Mouse (Mus musculus): ENCODE measurements around the gene Il1rapl1.
"Not testable (repeated sequence)": the region's sequence is repeated elsewhere in the genome, so short reads cannot be mapped to it uniquely, and the experiment has no call there.

DNA sequence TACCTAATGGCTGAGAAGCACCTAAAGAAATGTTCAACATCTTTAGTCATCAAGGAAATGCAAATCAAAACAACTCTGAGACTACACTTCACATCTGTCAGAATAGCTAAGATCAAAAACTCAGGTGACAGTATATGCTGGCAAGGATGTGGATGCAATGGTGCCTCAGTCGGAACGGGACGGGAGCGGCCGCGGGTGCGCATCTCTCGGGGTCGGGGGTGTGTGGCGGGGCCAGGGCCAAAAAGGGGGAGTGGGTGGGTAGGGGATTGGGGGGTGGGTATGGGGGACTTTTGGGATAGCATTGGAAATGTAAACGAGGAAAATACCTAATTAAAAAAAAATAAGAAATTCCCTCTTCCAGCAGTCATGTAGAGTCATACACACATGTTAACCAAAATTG, 877.3 kb downstream of the Il1rapl1 start:
- not testable (repeated sequence) for TF ChIP-seq GATA1, TAL1 (IDR thresholded peaks at IDR 0.05; ENCODE audit: low read length)

Measured in erythroblast, embryonic 14.5 days (primary cell).